8 mouse cellular contexts compared by ENCODE assay signal in the genomic region with DNA sequence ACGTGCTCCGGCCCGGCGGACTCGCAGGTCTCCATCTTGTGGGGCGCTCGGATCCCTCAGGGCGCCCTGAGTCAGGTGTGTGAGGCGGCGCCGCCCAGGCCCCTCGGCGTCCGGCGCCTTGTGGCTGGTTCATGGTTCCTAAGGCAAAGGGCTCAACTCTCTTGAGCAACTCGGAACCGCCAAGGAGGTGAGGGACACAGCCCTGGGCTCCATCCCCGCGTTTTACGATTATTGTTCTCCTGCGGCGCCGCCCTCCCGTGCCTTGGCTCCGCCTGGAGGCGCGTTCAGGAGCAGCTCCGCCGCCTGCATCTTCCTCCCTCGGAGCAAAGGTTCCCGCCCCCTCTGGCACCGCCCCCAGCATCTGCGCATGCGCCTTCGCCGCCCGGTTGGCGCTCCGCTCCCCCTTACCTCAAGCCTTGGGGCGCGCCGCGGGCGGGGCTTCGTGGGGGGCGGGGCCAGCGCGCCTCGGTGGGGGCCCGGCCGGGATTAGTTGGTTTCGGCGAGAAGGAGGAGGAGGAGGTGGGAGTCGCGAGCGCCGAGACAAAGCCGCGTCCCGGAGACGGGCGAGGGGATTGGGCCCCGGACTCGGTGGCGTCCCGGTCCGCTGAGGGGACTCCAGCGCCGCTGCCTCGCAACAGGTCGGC. TPM values are rescaled to one million over a fixed set of nuclear protein-coding genes. Genes with fewer than 3 reads are reported as not detected.
DNase-seq lines count a peak whose midpoint lies in the region; ATAC-seq and TF ChIP-seq lines count a peak whose summit lies in the region.

A gene (plus strand): TSS at position 489 of the 644 bp plus-strand sequence.

- no peaks in the 10 kb centered on the region for H3K9me3 ChIP-seq in heart, embryonic 10.5 days
- no peaks in the 10 kb centered on the region for H3K9me3 ChIP-seq in kidney, embryonic 15.5 days (replicated peaks)

- H3K4me2 ChIP-seq in kidney, embryonic 15.5 days, result peak within 1 kb of the TSS; percentile 72

- no peak for TF ChIP-seq CTCF in bone marrow macrophage, adult 2 months (IDR thresholded peaks at IDR 0.05; ENCODE audit: low read depth, low read length)
- no peak for TF ChIP-seq CTCF in embryonic fibroblast, embryonic 13.5 days (IDR thresholded peaks at IDR 0.05; ENCODE audit: borderline replicate concordance, insufficient read depth, low read length)

- peak within 1 kb of the TSS; percentile 46 for H3K27ac ChIP-seq in bone marrow macrophage, adult 2 months (ENCODE audit: insufficient read depth, low read depth, low read length)
- peak within 1 kb of the TSS; percentile 67 for H3K27ac ChIP-seq in embryonic fibroblast, embryonic 13.5 days (ENCODE audit: insufficient read depth, low read length)
- H3K27ac ChIP-seq in heart, embryonic 10.5 days, result peak within 1 kb of the TSS; percentile 98
- peak within 1 kb of the TSS; percentile 96 for H3K27ac ChIP-seq in kidney, embryonic 15.5 days

- ATAC-seq in kidney, embryonic 15.5 days (replicated peaks; ENCODE audit: low FRiP score), result peak; percentile 96
- ATAC-seq in monocyte, adult 5-6 weeks (replicated peaks; ENCODE audit: insufficient number of reproducible peaks, low FRiP score, low TSS enrichment, poor library complexity, severe bottlenecking), result peak; percentile 92

- under 1% methylated on average over 69 of the region's 71 CpGs for WGBS in heart, embryonic 10.5 days
- under 1% methylated on average over 71 of the region's 71 CpGs for WGBS in kidney, embryonic 15.5 days

- H3K4me3 ChIP-seq in bone marrow macrophage, adult 2 months (ENCODE audit: insufficient read depth, low read length), result peak within 1 kb of the TSS; percentile 93
- peak within 1 kb of the TSS; percentile 99 for H3K4me3 ChIP-seq in embryonic fibroblast, embryonic 13.5 days (ENCODE audit: insufficient read depth, low read length)
- H3K4me3 ChIP-seq in heart, embryonic 10.5 days, result peak within 1 kb of the TSS; percentile 87
- H3K4me3 ChIP-seq in kidney, embryonic 15.5 days (replicated peaks), result peak within 1 kb of the TSS; percentile 92

- TF ChIP-seq POLR2A in bone marrow macrophage, adult 2 months (IDR thresholded peaks at IDR 0.05; ENCODE audit: borderline replicate concordance, low read depth, low read length), result peak; percentile 73; the same call in 1 of the 2 replicates
- TF ChIP-seq POLR2A in embryonic fibroblast, embryonic 13.5 days (IDR thresholded peaks at IDR 0.05; ENCODE audit: low read depth, low read length), result peak; percentile 78

- H3K27me3 ChIP-seq in heart, embryonic 10.5 days (ENCODE audit: insufficient read depth, poor library complexity, severe bottlenecking), result no peaks in the 10 kb centered on the region
- H3K27me3 ChIP-seq in kidney, embryonic 15.5 days, result no peaks in the 10 kb centered on the region

- no peaks in the 10 kb centered on the region for H3K36me3 ChIP-seq in heart, embryonic 10.5 days
- no peaks in the 10 kb centered on the region for H3K36me3 ChIP-seq in kidney, embryonic 15.5 days

- peaks cover 14% of the 10 kb centered on the region for H3K4me1 ChIP-seq in bone marrow macrophage, adult 2 months (ENCODE audit: control insufficient read depth, insufficient read depth, low read length)
- H3K4me1 ChIP-seq in embryonic fibroblast, embryonic 13.5 days (ENCODE audit: control insufficient read depth, insufficient read depth, low read length), result peaks cover 8% of the 10 kb centered on the region
- peaks cover 30% of the 10 kb centered on the region for H3K4me1 ChIP-seq in heart, embryonic 10.5 days
- H3K4me1 ChIP-seq in kidney, embryonic 15.5 days, result peaks cover 31% of the 10 kb centered on the region

- H3K9ac ChIP-seq in kidney, embryonic 15.5 days, result peak within 1 kb of the TSS; percentile 97

- DNase-seq in A20 (ENCODE audit: low read depth, low spot score) (peak; percentile 99), liver (peak; percentile 100)
- DNase-seq in heart, embryonic 10.5 days (ENCODE audit: low spot score), result peak; percentile 99
- peak; percentile 100 for DNase-seq in spleen, postnatal 4 days (ENCODE audit: low spot score in 2 of 2)

RNA-seq across cellular contexts. Expression of the gene that starts here (rescaled TPM):
- 10.9 and 12.5 TPM in 2 replicates for polyA plus RNA-seq in bone marrow macrophage, adult 2 months (2012; ENCODE audit: insufficient read depth, insufficient read length, missing spikeins)
- polyA plus RNA-seq in embryonic fibroblast, embryonic 13.5 days (2011; ENCODE audit: insufficient read length, low read depth, missing spikeins), result 16.7 and 17.4 TPM in 2 replicates
- polyA plus RNA-seq in heart, embryonic 10.5 days (2016; fragmentation: Nextera tagmentation; extraction: Ambion mirVana), result 17.3 and 23.4 TPM in 2 replicates
- polyA plus RNA-seq in kidney, embryonic 15.5 days (2015; fragmentation: Nextera tagmentation; extraction: Ambion mirVana), result 27.2 and 27.8 TPM in 2 replicates
- 14.7 to 27.1 TPM (median 23.8 TPM) in 3 replicates for total RNA-seq in monocyte, adult 5-6 weeks (2017)

Comparison
In these comparisons a context has a peak if more than half of its experiments do, and no peak if none do; other contexts are left out.
1. Peak in every context shown above with its lines: DNase-seq, ATAC-seq, H3K4me3 ChIP-seq and H3K27ac ChIP-seq.
2. H3K27ac ChIP-seq: peak in every context shown above with its lines; median percentile 98 in heart, embryonic 10.5 days; 96 in kidney, embryonic 15.5 days; 67 in embryonic fibroblast, embryonic 13.5 days; 46 in bone marrow macrophage, adult 2 months.